Mouse (Mus musculus) limb, embryonic 10.5 days (tissue): ENCODE results near the gene Tmem102. TPM values are rescaled to one million over a fixed set of nuclear protein-coding genes. Genes with fewer than 3 reads are reported as not detected.
A peak's percentile ranks its signal among the peaks of the same experiment; 100 is the strongest.

Source experiments
- DNase-seq: peaks from one replicate; pipeline ENCODE4 v3.0.0-alpha.2; 2017; ENCODE audit warnings: low spot score
- H3K27ac ChIP-seq: fragments of 300-500 bp; sonication (generic); 2 replicates; pipeline ENCODE4 v1.5.1; 2016; ENCODE audit warnings: mild to moderate bottlenecking
- H3K27me3 ChIP-seq: fragments of 300-500 bp; sonication (generic); 2 replicates; pipeline ENCODE4 v1.6.1; 2016; ENCODE audit warnings: low read depth, mild to moderate bottlenecking; ENCODE audit not compliant: poor library complexity, severe bottlenecking
- H3K36me3 ChIP-seq: fragments of 300-500 bp; sonication (generic); 2 replicates; pipeline ENCODE4 v1.6.1; 2016; ENCODE audit warnings: mild to moderate bottlenecking, moderate library complexity
- H3K4me1 ChIP-seq: fragments of 300-500 bp; sonication (generic); 2 replicates; pipeline ENCODE4 v1.6.1; 2016
- H3K4me3 ChIP-seq: fragments of 300-500 bp; sonication (generic); 2 replicates; pipeline ENCODE4 v1.5.1; 2016; ENCODE audit warnings: mild to moderate bottlenecking, moderate library complexity
- H3K9me3 ChIP-seq: fragments of 300-500 bp; sonication (generic); replicated peaks from 2 replicates; pipeline ENCODE4 v1.6.1; 2016; ENCODE audit warnings: mild to moderate bottlenecking
- WGBS: fragments of 180-500 bp; shearing (Covaris S2); methylation state at CpG from one replicate; pipeline ENCODE4 v1.1.7; 2016; 5-methylcytosine and 5-hydroxymethylcytosine counted together
- polyA plus RNA-seq: library from polyadenylated mRNA; unstranded; fragments of >200 nt; fragmentation: Nextera tagmentation; extraction: Ambion mirVana; gene quantifications from 2 replicates; pipeline ENCODE4 v1.2.1, GENCODE M21; 2016

Tmem102 gene
- 1.4 and 1.5 TPM in 2 replicates for polyA plus RNA-seq

GRCm38 (mm10) chr11:69804972-69805909, at the start of gene Tmem102:
TSS of gene Tmem102 (minus strand) at chr11:69805624.
- no peak within 1 kb of the TSS for H3K27ac ChIP-seq
- no peaks in the 10 kb centered on the region for H3K9me3 ChIP-seq
- peaks cover 48% of the 10 kb centered on the region for H3K4me1 ChIP-seq
- peaks cover 79% of the 10 kb centered on the region for H3K27me3 ChIP-seq
- no peaks in the 10 kb centered on the region for H3K36me3 ChIP-seq
- peak within 1 kb of the TSS; percentile 62 for H3K4me3 ChIP-seq
- 6% methylated on average over 29 of the region's 29 CpGs for WGBS
- no peak for DNase-seq

- Histone ChIP-seq H3K36me3 (peaks cover 35% of the 10 kb centered on the region), H3K9me3 (no peaks in the 10 kb centered on the region), H3K4me3 (no peak overlapping the region), H3K27ac (0 out of 2 replicates have a peak overlapping the region, but pooled peaks have one; percentile 53), H3K27me3 (peaks cover 43% of the 10 kb centered on the region), H3K4me1 (peaks cover 43% of the 10 kb centered on the region)
- 87% methylated on average over 10 of the region's 10 CpGs for WGBS
- no peak for DNase-seq
Observed at GRCm38 (mm10) chr11:69854680-69855079, 49.3 kb upstream of the Tmem102 start.

GRCm38 (mm10) chr11:69853994-69854393, 48.6 kb upstream of the Tmem102 start:
- Histone ChIP-seq H3K9me3 (no peaks in the 10 kb centered on the region), H3K4me3 (no peak overlapping the region), H3K4me1 (peaks cover 43% of the 10 kb centered on the region), H3K27ac (0 out of 2 replicates have a peak overlapping the region, but pooled peaks have one; percentile 19), H3K27me3 (peaks cover 36% of the 10 kb centered on the region), H3K36me3 (peaks cover 42% of the 10 kb centered on the region)
- WGBS = 77% methylated on average over 7 of the region's 7 CpGs
- DNase-seq = no peak

- Histone ChIP-seq H3K4me3 (no peak overlapping the region), H3K36me3 (peaks cover 57% of the 10 kb centered on the region), H3K4me1 (peaks cover 59% of the 10 kb centered on the region), H3K27me3 (peaks cover 5% of the 10 kb centered on the region; the same call in 1 of the 2 replicates), H3K9me3 (no peaks in the 10 kb centered on the region), H3K27ac (no peak overlapping the region)
- 84% methylated on average over 8 of the region's 8 CpGs for WGBS
- no peak for DNase-seq
Observed at GRCm38 (mm10) chr11:69850754-69851153, 45.3 kb upstream of the Tmem102 start.

- H3K36me3 ChIP-seq = peaks cover 57% of the 10 kb centered on the region
- H3K27ac ChIP-seq = no peak overlapping the region
- H3K27me3 ChIP-seq = no peaks in the 10 kb centered on the region
- no peaks in the 10 kb centered on the region for H3K9me3 ChIP-seq
- no peak for DNase-seq
- peaks cover 58% of the 10 kb centered on the region for H3K4me1 ChIP-seq
- 0 out of 2 replicates have a peak overlapping the region, but pooled peaks have one; percentile 10 for H3K4me3 ChIP-seq
- 93% methylated on average over 15 of the region's 15 CpGs for WGBS
Observed at GRCm38 (mm10) chr11:69849884-69850283, 44.5 kb upstream of the Tmem102 start.

- Histone ChIP-seq H3K27ac (no peak overlapping the region), H3K36me3 (peaks cover 57% of the 10 kb centered on the region), H3K9me3 (no peaks in the 10 kb centered on the region), H3K4me1 (peaks cover 54% of the 10 kb centered on the region), H3K4me3 (no peak overlapping the region), H3K27me3 (no peaks in the 10 kb centered on the region)
- no peak for DNase-seq
- WGBS = 93% methylated on average over 9 of the region's 9 CpGs
Observed at GRCm38 (mm10) chr11:69849128-69849527, 43.7 kb upstream of the Tmem102 start.

GRCm38 (mm10) chr11:69848021-69848420, 42.6 kb upstream of the Tmem102 start:
- Histone ChIP-seq H3K27ac (peak overlapping the region; percentile 97; the same call in 1 of the 2 replicates), H3K27me3 (no peaks in the 10 kb centered on the region), H3K36me3 (peaks cover 55% of the 10 kb centered on the region), H3K4me3 (peak overlapping the region; percentile 78), H3K4me1 (peaks cover 43% of the 10 kb centered on the region), H3K9me3 (no peaks in the 10 kb centered on the region)
- WGBS = 98% methylated on average over 6 of the region's 6 CpGs
- DNase-seq = no peak

GRCm38 (mm10) chr11:69846738-69847688, 41.6 kb upstream of the Tmem102 start:
- WGBS = 10% methylated on average over 37 of the region's 37 CpGs
- Histone ChIP-seq H3K36me3 (peaks cover 45% of the 10 kb centered on the region), H3K9me3 (no peaks in the 10 kb centered on the region), H3K4me3 (peak overlapping the region; percentile 78), H3K27me3 (no peaks in the 10 kb centered on the region), H3K4me1 (peaks cover 42% of the 10 kb centered on the region), H3K27ac (peak overlapping the region; percentile 97)
- DNase-seq = peak; percentile 65

- peak; percentile 95 for DNase-seq
- Histone ChIP-seq H3K4me3 (peak within 1 kb of the TSS; percentile 78), H3K36me3 (peaks cover 37% of the 10 kb centered on the region), H3K4me1 (peaks cover 36% of the 10 kb centered on the region), H3K27me3 (no peaks in the 10 kb centered on the region), H3K9me3 (no peaks in the 10 kb centered on the region), H3K27ac (peak within 1 kb of the TSS; percentile 97)
- 1% methylated on average over 38 of the region's 38 CpGs for WGBS
Observed at GRCm38 (mm10) chr11:69846198-69846680, 40.8 kb upstream of the Tmem102 start, which contains the start of gene Plscr3. TSS of gene Plscr3 (plus strand) at chr11:69846376.

GRCm38 (mm10) chr11:69838714-69839104, 33.3 kb upstream of the Tmem102 start:
- peak overlapping the region; percentile 88 for H3K27ac ChIP-seq
- peaks cover 3% of the 10 kb centered on the region for H3K36me3 ChIP-seq
- peak overlapping the region; percentile 72 for H3K4me3 ChIP-seq
- H3K4me1 ChIP-seq = peaks cover 50% of the 10 kb centered on the region
- no peaks in the 10 kb centered on the region for H3K9me3 ChIP-seq
- peaks cover 34% of the 10 kb centered on the region for H3K27me3 ChIP-seq
- 6% methylated on average over 7 of the region's 7 CpGs for WGBS
- DNase-seq = peak; percentile 65

GRCm38 (mm10) chr11:69837952-69838713, 32.7 kb upstream of the Tmem102 start, which contains the start of gene Tmem256:
TSS of gene Tmem256 (plus strand) at chr11:69838514.
- under 1% methylated on average over 34 of the region's 34 CpGs for WGBS
- peaks cover 40% of the 10 kb centered on the region for H3K27me3 ChIP-seq
- H3K4me3 ChIP-seq = peak within 1 kb of the TSS; percentile 72
- peaks cover 53% of the 10 kb centered on the region for H3K4me1 ChIP-seq
- peak within 1 kb of the TSS; percentile 88 for H3K27ac ChIP-seq
- DNase-seq = peak; percentile 92
- H3K36me3 ChIP-seq = peaks cover 8% of the 10 kb centered on the region
- H3K9me3 ChIP-seq = no peaks in the 10 kb centered on the region

- Histone ChIP-seq H3K36me3 (peaks cover 14% of the 10 kb centered on the region), H3K4me1 (peaks cover 53% of the 10 kb centered on the region), H3K4me3 (peak within 1 kb of the TSS; percentile 72), H3K27ac (peak within 1 kb of the TSS; percentile 88), H3K27me3 (peaks cover 45% of the 10 kb centered on the region), H3K9me3 (no peaks in the 10 kb centered on the region)
- no peak for DNase-seq
- under 1% methylated on average over 30 of the region's 32 CpGs for WGBS
Observed at GRCm38 (mm10) chr11:69837604-69837951, 32.2 kb upstream of the Tmem102 start, which contains the start of gene Nlgn2. TSS of gene Nlgn2 (minus strand) at chr11:69837784.
